Mouse (Mus musculus): ENCODE measurements around the gene Smap2.

The Smap2 gene

DNA sequence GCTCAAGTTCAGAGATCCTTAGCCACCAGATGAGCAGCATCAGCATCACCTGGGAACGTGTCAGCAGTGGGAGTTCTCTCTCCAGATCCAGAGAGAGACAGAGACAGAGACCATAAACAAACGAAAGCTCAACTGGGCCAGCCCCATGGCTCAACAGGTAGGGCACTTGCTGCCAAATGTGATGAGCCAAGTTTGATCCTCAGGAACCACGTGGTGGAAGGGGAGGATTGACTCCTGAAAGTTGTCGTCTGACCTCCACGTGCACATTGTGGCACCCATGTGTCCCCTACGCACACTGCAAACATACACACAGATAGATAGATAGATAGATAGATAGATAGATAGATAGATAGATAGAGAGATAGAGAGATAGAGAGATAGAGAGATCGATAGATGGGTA, 6.4 kb upstream of the Smap2 start:
- CTCF ChIA-PET: no interaction called here

DNA sequence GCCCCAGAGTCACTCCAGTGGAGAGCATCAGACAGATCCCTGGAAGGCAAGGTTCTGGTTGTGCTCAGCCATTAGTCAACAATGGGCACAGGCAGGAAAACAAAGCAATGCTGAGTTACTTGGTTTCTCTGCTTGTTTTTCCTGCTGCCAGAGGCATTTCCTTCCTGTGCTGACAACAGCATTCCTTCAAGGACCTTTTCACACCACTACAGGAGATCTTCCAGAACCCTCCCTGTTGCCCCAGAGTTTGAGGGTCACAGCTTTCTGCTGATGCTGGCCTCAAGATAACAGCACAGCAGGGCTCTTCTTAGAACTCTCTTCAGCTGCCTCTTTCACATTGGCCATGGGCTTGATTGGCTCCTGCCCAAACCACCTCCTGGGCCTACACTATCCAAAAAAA, 4.9 kb upstream of the Smap2 start:
- CTCF ChIA-PET: interaction anchor here (0.7 kb wide), 1 partner anchor 19 kb away, joined by 11 read pairs; no protein-coding TSS in a partner anchor

DNA sequence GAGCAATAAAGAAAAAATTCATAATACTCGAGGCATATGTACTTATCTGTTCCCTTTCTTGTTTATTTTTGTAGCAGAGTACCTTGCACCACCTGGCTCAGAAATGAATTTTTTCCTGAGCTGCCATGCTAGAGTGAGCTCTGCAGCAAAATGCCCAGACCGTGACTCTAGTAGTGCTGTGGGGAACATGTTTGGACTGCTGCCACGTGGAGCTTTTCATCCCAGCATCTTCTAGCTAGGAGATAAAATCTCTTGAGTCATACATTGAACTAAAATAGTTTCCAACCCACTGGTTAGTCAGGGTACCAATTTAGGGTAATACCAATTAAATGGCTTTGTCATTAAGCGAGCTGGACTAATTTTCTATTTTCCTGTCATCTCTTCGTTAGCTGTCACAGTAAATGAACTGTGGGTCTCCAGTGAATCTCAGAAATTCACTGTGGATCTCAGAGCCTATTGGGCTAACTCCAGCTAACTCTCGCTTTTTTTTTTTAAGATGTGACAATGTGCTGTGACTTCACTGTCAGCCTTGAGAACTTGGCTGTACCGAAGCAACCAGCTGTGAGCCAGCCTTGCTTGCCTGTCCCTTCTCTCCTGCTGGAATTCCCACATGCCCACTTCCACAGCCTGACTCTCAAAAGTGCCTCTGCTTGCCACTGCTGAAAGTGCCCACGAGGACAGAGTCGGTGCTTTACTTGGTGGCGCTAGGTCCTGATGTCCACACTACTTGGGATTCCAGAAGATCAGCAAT, 3.2 kb upstream of the Smap2 start:
- CTCF ChIA-PET: interaction anchor here (1.2 kb wide), 1 partner anchor 28 kb away, joined by 3 read pairs; no protein-coding TSS in a partner anchor

DNA sequence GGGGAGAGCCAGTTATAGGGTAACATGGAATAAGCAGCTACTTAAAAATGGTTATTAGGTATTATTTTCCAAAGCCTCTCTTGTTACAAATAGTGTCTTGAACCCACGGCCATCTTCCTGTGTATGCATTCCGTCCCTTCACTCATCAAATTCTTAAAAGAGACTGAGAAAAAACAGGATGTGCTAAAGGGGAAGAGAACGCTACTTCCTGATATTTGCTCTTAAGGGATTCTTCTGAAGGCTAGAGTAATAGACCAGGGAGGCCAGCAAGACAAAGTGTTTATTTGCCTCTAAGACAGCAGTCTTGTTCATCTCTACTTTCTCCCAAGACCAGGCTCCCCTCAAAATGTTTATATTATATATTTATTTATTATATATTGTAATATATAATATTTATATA, 1.2 kb upstream of the Smap2 start:
- CTCF ChIA-PET: no interaction called here

DNA sequence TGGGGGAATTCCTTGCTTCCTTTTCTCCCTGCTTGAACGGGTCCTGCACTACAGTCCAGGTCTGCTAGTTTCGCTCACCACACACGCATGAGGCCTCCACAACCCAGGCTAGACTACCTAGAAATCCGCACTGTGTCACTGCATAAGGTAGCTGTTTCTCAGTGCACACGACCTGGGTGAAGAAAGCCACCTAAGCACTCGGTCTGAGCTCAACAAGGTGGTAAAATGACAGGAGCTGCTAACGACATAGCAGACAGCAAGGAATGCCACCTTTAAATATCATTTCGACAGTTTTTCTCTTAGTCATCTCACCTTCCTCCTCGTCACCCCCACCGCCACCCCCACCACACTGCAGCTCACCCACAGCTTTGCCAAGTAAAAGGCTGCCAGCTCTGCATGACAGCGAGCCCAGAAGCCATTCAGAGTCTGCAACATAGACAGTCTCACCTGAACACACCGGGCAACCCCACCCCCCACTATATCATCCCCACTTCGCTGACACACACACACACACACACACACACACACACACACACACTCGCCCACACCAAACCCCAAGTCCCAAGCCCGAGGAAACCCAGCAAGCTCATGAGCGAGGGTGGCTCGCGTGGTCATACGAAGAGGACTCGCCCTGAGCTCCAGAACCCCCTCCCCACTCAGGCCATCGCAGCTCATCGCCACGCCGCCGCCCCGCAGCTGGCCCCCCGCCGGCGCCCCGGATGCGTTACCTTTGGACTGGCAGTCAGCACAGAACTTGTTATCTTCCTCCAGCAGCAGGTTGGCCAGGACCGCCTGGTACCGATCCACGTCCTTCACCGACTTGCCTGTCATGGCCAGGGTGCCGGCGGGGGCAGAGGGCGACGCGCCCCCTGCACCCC, 787 bp downstream of the Smap2 start:
- CTCF ChIA-PET: interaction anchor here (0.6 to 2.3 kb wide), 11 partner anchors 9 to 1030 kb away, joined by 3 to 8 read pairs (median 4); no protein-coding TSS in a partner anchor

DNA sequence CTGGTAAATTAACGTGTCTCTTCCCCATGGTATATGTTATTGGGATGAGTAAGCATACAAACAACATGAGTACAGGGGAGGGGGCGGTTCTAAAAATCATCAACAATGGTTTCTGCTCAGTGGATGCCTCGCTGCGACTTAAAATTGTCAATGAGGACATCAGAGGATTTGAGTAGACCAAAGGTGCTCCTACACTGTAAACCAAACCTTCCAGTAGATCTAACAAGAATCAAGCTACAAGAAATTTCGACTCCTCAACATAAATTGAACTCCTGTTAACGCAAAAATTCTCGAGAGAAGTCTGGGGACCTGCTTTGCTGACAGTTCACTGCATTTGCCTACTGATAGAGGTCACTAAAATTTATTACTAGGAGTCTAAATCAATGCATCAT, 1.8 kb downstream of the Smap2 start:
- CTCF ChIA-PET: interaction anchor here (1.8 to 2.3 kb wide), 2 partner anchors 9 to 12 kb away, joined by 5 to 6 read pairs; no protein-coding TSS in a partner anchor

DNA sequence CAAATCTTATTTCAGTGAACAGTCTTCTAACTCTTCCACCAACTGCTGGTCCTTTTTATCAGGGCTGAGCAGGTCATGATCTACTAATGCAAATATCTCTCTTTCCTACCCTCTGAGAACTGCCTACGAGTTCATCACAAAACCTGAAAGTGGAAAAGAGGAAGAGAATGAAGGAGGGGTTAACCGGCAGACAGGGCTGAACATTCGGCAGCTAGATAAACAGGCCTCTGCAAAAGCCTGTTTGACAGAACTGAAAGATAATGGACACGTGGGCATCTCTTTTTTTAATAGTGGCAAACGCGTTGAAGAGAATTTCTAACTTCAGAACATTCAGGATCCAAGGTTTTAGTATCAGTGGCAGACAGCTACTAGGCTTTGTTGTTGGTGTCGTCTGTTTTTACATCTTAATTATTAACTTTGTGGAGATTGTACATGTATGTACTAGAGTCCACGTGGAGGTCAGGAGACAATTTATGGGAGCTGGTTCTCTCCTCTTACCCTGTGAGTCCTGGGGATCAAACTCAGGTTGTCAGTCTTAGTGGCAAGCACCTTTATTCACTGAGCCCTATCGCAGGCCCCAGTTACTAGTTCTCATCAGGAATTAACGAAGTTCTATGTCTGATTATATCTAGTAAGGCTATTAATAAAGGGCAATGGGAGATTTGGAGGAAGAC, 2.3 kb downstream of the Smap2 start:
- CTCF ChIA-PET: interaction anchor here (1.8 kb wide), 1 partner anchor 8 kb away, joined by 6 read pairs; no protein-coding TSS in a partner anchor

DNA sequence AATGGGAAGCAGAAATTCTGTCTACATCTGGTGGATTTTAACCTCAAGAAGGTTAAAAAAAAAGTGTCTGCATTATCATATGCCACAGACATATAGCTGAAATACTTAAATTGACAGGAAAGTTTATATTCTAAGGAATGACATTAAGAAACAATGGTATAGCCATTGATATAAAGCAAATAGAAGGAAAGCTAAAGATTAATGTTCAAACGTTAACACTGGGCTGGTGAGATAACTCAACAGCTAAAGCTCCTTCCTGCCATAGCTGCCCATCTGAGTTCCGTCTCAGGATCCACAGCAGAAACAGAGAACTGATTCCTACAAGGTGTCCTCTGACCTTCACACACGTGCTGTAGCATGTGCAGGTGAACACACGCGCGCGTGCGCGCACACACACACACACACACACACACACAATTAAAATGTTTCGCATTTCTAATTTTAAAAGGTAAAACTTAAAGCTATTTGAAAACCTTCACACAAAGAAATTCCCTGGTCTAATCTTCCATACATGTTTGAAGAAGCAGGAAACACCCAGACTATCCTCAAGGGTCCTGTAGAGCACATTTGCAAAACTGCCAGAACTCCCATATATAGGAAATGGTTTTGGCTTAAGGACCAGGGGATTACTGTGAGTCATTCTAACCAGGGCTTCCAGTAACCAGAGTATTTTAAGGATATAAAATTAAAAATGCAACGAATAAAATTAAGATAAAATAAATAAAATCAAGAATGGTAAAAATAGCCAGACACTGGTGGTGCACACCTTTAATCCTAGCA, 6.1 kb downstream of the Smap2 start:
- CTCF ChIA-PET: interaction anchor here (0.6 kb wide), 1 partner anchor 9 kb away, joined by 3 read pairs; no protein-coding TSS in a partner anchor

DNA sequence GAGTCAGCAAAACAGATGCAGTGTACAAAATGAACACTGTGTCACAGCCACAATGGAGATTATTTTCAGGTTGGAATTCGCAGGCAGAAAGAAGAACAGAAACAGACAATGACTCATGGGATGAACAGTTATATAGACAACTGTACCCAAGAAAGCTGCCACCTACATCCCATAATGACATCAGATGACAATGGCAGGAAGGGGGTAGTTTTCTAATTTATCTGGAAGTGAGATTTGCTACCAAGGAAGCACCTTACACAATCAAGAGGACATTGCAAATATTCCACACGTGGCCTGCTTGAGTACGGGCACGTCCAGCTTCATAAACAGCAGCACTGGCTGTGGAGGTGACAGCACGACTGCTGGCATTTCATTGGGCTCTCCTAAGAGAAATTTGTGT, 7.9 kb downstream of the Smap2 start:
- CTCF ChIA-PET: interaction anchor here (1.1 kb wide), 1 partner anchor 10 kb away, joined by 14 read pairs; no protein-coding TSS in a partner anchor

DNA sequence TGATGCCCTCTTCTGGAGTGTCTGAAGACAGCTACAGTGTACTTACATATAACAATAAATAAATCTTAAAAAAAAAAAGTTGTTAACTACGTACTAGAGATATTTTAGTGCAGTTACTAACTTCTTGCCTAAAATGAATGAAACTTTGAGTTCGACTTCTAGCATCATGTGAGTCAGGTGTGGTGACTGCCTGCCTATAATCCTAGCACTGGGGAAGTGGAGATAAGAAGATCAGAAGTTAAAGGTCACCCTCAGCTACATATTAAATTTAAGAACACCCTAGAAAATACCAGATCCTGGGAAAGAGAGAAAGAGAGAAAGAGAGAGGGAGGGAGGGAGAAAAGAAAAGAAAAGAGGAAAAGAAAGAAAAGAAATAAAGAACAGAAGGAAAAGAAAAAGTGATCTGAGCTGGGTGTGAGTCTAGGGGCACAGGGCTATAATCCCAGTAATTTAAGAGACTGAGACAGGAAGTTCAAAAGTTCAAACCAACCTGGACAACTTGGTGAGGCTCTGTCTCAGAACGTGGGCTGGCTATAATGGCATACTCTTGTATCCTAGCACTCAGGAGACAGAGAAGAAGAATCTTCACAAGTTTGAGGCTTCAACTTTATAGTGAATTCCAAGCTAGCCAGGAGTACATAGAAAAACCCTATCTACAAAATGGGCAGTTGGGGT, 8.8 kb downstream of the Smap2 start:
- CTCF ChIA-PET: interaction anchor here (0.7 to 1.1 kb wide), 2 partner anchors 9 to 15 kb away, joined by 3 to 14 read pairs; no protein-coding TSS in a partner anchor

DNA sequence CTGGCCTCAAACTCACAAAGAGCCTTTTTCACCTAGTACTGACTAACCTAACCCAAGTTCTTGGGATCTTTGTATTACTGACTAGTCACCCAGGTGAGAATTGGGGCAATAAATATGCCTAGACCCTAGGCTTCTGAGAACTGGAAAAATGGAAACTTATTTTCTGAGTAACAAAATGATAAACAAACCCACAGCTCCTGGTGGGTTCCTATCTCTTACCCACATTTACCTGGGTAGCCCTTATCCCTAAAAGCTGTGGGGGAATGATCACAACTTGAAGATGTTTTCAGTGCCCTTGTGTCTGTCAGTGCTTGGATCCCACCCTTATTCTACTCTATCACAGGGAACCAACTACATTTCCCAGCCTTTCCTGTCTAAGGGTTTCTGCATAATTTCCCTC, 10.0 kb downstream of the Smap2 start:
- CTCF ChIA-PET: interaction anchor here (0.7 to 2.1 kb wide), 2 partner anchors 9 to 185 kb away, joined by 3 to 6 read pairs; no protein-coding TSS in a partner anchor

DNA sequence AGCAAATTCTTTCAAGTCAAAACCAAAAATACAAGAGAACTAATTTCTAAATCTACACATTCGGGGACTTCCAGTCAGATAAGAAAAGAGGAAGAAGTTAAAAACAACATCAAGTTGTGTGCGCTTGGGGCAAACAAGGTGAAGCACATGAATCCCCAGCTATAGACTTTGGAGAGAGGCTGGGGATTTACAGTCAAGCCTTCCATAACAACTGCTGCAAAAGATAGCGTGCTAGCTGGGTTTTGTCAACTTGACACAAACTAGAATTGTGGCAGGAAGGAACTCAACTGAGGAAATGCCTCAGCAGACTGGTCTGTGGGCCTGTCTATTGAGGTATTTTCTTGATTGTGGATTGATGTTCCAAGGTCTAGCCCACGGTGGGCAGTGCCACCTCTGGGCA, 12.4 kb downstream of the Smap2 start:
- CTCF ChIA-PET: interaction anchor here (0.5 kb wide), 1 partner anchor 9 kb away, joined by 3 read pairs; no protein-coding TSS in a partner anchor

DNA sequence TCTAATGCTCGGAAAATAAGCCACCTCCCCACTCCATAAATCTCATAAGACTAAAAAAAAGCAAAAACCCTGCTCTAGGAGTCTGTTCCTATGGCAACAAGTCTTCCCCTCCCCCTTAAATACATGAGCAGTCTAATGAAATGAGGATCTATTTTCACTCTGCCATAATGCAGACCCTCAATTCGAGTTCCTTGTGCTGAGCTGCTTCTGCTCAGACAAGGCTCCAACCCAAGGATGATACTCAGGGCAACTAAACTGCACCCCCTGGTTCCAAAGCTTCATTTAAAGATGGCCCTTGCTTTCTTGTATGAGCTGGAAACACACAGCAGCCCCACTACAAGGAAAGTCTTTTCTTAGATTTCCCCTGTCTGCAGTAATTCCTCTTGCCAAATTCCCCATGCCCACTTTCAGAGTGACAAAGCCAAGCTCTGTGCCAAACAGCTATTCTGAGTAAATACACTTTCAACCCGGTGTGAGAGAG, 13.4 kb downstream of the Smap2 start:
- CTCF ChIA-PET: interaction anchor here (1.5 kb wide), 1 partner anchor 13 kb away, joined by 5 read pairs; the partner anchor contains the start of gene Smap2

DNA sequence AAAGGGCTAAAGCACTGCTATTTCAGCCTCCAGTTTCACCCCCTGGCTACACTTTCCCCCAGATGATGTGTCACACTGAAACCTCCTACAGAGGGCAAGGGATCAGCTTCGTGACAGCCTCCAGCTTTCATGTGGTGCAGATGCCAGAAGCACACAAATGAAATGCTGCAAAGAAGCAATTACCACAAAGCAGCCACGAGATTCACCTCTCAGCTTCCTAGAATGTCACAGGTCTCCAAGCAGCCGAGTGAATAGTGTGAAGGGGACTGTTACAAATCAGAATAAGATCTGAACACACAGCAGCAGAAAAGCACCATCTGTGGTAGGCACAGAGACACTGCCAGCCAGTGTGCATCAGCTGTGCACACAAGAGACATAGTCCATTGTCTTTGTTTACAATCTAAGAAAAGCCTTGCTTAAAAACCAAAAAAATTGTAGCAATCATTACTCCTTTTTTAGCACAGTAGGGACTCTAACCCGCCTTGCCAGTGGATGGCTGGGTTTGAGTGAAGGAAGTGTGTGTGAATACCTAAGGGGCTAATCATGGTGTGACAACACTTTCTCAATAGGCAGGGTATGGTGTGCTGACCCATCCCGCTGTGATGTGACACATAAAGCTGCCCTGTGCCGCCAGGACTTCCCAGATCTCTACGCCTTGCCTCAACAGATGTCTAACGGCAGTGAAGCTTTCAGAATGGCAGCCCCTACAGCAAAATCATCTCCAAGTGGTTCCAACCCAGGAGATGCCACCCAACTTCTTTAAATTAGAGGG, 14.5 kb downstream of the Smap2 start:
- CTCF ChIA-PET: interaction anchor here (0.5 to 1.5 kb wide), 4 partner anchors 8 to 22 kb away, joined by 3 to 11 read pairs (median 5); partner anchors contain the start of gene Smap2

DNA sequence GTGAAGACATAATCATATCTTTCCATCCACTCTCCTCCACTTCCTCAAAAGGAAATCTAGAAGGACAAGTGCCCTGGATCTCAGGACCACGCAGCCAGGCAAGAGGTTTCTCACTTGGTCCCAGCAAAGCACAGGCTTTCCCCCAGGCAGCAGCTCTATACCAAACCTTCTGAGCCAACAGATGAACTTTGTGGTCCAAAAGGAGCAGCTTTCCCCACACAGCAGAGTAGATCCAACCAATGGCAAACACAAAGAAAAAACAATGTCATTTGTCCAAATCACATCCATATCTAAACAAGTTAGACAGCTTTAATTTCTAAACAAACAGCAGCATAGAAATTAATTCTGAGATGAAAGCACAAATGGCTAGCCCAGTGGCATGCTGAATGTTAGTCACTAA, 15.4 kb downstream of the Smap2 start:
- CTCF ChIA-PET: interaction anchor here (1.0 to 1.3 kb wide), 2 partner anchors 9 to 14 kb away, joined by 3 read pairs; no protein-coding TSS in a partner anchor

DNA sequence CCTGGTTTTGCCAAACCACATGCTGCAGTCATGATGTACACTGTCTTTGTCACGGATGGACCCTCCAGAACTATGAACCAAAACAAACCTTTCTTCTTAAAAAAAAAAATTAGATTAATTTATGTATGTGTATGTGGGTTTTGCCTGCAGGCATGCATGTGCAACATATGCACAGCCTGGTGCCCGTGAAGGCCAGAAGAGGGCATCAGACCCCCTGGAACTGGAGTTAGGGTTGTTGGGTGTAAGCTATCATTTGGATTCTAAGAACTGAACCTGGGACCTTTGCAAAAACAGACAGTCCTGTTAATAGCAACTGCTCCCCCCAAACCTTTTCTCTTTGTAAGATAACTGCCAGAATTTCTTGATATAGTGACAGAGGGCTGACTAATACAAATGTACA, 16.0 kb downstream of the Smap2 start:
- CTCF ChIA-PET: interaction anchor here (0.7 to 1.3 kb wide), 2 partner anchors 14 to 143 kb away, joined by 3 read pairs; no protein-coding TSS in a partner anchor

DNA sequence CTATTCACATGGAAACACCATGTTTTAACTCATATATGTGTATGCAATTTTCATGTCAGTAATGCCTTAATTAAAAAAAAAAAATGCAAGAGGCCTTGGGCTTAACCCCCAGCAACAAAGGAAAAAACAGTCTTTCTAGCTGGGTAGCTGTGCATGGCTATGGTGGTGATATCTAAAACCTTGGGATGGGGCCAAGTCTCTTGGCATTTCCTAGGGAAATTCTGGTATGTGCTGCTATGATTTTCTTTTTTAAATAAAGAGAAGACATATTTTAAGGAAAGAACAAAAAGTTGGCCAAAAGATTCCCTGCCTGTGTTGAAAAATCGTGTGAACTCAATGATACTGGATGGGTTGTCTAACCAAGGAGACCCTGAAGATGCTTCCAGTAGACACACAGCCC, 21.1 kb downstream of the Smap2 start:
- CTCF ChIA-PET: interaction anchor here (0.7 kb wide), 1 partner anchor 9 kb away, joined by 3 read pairs; no protein-coding TSS in a partner anchor

DNA sequence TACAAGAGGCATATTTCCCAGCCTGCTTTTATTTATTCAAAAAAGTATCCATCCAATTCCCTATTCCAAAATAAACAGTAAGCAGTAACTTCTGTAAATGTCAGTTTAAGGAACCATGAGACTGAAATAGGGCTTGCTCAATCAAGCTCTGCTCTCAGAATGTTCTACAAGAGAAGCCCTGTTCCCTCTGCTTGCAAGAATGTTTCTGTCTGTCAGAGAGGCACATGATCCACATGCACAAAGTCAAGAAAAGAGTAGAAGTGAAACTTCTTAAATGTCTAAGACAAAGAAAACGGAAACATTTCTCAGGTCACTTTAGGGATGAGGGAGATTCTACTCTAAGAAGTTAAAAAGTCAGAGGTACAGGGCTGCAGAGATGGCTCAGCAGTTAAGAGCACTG, 24.0 kb downstream of the Smap2 start:
- CTCF ChIA-PET: interaction anchor here (0.6 to 1.2 kb wide), 2 partner anchors 15 to 27 kb away, joined by 3 read pairs; no protein-coding TSS in a partner anchor

DNA sequence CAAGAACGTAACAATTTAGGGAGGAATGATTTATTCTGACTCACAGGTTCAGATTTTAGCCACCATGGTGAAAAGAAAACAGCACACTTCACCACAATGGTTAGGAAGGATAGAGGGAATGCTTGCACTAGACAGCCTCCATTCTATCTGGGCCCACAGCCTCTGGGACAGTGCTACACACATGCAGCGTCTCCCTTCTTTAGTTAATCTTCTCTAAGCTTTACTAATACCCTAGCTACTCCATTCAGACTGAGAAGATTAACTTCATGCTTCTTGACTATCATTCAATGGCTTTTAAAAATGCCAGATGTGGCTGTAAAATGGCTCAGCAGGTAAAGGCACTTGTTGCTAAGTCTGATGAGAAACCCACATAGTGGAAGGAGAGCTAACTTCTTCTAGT, 24.8 kb downstream of the Smap2 start:
- CTCF ChIA-PET: interaction anchor here (1.2 kb wide), 1 partner anchor 28 kb away, joined by 3 read pairs; no protein-coding TSS in a partner anchor
